Mouse (Mus musculus): Measurements from ENCODE around the gene Pdzrn4.

DNA sequence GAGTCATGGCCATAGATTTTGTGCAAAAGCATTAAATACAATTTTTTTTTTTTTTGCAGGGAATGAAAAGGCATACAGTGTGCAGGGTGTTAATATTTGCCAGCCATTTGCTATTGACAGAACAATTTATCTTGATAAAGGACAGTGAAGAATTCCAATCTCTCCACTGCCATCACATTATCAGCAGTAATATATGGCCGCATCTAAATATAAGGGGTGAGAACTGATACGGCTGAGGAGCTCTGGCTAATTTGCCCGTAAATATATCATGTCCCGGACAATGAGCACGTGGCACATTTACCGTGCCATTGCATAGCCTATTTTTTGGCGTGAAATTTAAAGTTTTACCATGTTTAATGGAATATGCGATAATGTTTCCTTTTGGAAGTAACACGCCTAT lies 128.7 kb downstream of the Pdzrn4 start:
- TF ChIP-seq CTCF (IDR thresholded peaks at IDR 0.05; ENCODE audit: extremely low read depth, insufficient read length, insufficient replicate concordance, low read depth, low read length), result no peak
- TF ChIP-seq POLR2A (IDR thresholded peaks at IDR 0.05; ENCODE audit: low read depth, low read length), result no peak

All from small intestine, adult 2 months (tissue).